Mouse (Mus musculus) mouse trophoblast stem cell (cell line): ENCODE results near the gene Tmem216.
"Not testable (repeated sequence)": the region's sequence is repeated elsewhere in the genome, so short reads cannot be mapped to it uniquely, and the experiment has no call there.

ENCODE experiments used
- in situ Hi-C, 2 experiments: fragments of 300-500 bp; cut with MseI, MboI; formaldehyde crosslinking; loops; 2 replicates in 1 of 2; 3 replicates in 1 of 2; pipeline ENCODE4 v1.15.1; 2025

Gene Tmem216

GRCm38 (mm10) chr19:10569627-10570026, 13.6 kb upstream of the Tmem216 start:
- in situ Hi-C loops: no loop called here

GRCm38 (mm10) chr19:10565217-10565616, 9.2 kb upstream of the Tmem216 start:
- in situ Hi-C loops: no loop called here

- in situ Hi-C loops: loop anchor here (5.0 kb wide), 1 partner anchor 38 kb away; no protein-coding TSS in a partner anchor
These were observed 8.2 kb upstream of the Tmem216 start for GRCm38 (mm10) chr19:10564278-10564677.

GRCm38 (mm10) chr19:10562351-10562750, 6.3 kb upstream of the Tmem216 start:
- in situ Hi-C loops: loop anchor here (5.0 kb wide), 1 partner anchor 40 kb away; no protein-coding TSS in a partner anchor

GRCm38 (mm10) chr19:10561558-10562314, 5.7 kb upstream of the Tmem216 start:
- in situ Hi-C loops: loop anchor here (5.0 kb wide), 1 partner anchor 41 kb away; no protein-coding TSS in a partner anchor

GRCm38 (mm10) chr19:10560108-10560507, 4.1 kb upstream of the Tmem216 start:
- in situ Hi-C loops: loop anchor here (5.0 kb wide), 1 partner anchor 42 kb away; no protein-coding TSS in a partner anchor

GRCm38 (mm10) chr19:10557837-10558375, 1.9 kb upstream of the Tmem216 start:
- in situ Hi-C loops: not testable (repeated sequence)

- in situ Hi-C loops: no loop called here
These were observed 1.4 kb upstream of the Tmem216 start for GRCm38 (mm10) chr19:10557430-10557829.

GRCm38 (mm10) chr19:10557001-10557400, 963 bp upstream of the Tmem216 start:
- in situ Hi-C loops: no loop called here

- in situ Hi-C loops: no loop called here
These were observed 16.6 kb downstream of the Tmem216 start for GRCm38 (mm10) chr19:10539454-10539853.

GRCm38 (mm10) chr19:10530082-10530481, 26.0 kb downstream of the Tmem216 start:
- in situ Hi-C loops: no loop called here

- in situ Hi-C loops: no loop called here
These were observed 30.1 kb downstream of the Tmem216 start, which contains the start of gene Sdhaf2 for GRCm38 (mm10) chr19:10525910-10526309. Sdhaf2 (minus strand) TSS chr19:10526142.

- in situ Hi-C loops: no loop called here
These were observed 30.7 kb downstream of the Tmem216 start, which contains the start of gene Cpsf7 for GRCm38 (mm10) chr19:10525106-10525901. Cpsf7 (plus strand) TSS chr19:10525266.

- in situ Hi-C loops: no loop called here
These were observed 31.3 kb downstream of the Tmem216 start for GRCm38 (mm10) chr19:10524784-10525105.

- in situ Hi-C loops: no loop called here
These were observed 32.5 kb downstream of the Tmem216 start for GRCm38 (mm10) chr19:10523483-10524080.

GRCm38 (mm10) chr19:10521926-10522325, 34.1 kb downstream of the Tmem216 start:
- in situ Hi-C loops: no loop called here

GRCm38 (mm10) chr19:10520355-10520754, 35.7 kb downstream of the Tmem216 start:
- in situ Hi-C loops: no loop called here

GRCm38 (mm10) chr19:10510759-10511330, 45.2 kb downstream of the Tmem216 start:
- in situ Hi-C loops: no loop called here

- in situ Hi-C loops: no loop called here
These were observed 53.5 kb downstream of the Tmem216 start for GRCm38 (mm10) chr19:10502571-10502970.

GRCm38 (mm10) chr19:10500581-10500980, 55.5 kb downstream of the Tmem216 start:
- in situ Hi-C loops: no loop called here

GRCm38 (mm10) chr19:10497512-10498160, 58.4 kb downstream of the Tmem216 start:
- in situ Hi-C loops: no loop called here
